ENCODE assay signal across 9 mouse cellular contexts in genomic region chr9:85400600-85401313, GRCm38 (mm10).
DNase-seq lines count a peak whose midpoint lies in the region; ATAC-seq and TF ChIP-seq lines count a peak whose summit lies in the region.
"Had no signal": no experiment of that assay in that cellular context is flagged by ENCODE, and none has a peak within 500 bp of the region (broad histone marks: within the 10 kb centered on the region; RNA-seq: fewer than 3 reads in every experiment).

No protein-coding gene starts in this region.

- no peaks in the 10 kb centered on the region for H3K36me3 ChIP-seq in forebrain, embryonic 14.5 days (ENCODE audit: control insufficient read depth, insufficient read depth, low read length)
- H3K36me3 ChIP-seq in forebrain, embryonic 12.5 days (replicated peaks) = no peaks in the 10 kb centered on the region
- no peaks in the 10 kb centered on the region for H3K36me3 ChIP-seq in lung, postnatal 0 days (ENCODE audit: insufficient read depth, low read length)
- no peaks in the 10 kb centered on the region for H3K36me3 ChIP-seq in stomach, embryonic 14.5 days (ENCODE audit: control insufficient read depth, insufficient read depth, low read length)
- H3K36me3 ChIP-seq: midbrain, embryonic 12.5 days had no signal

- TF ChIP-seq EP300 in lung, postnatal 0 days (IDR thresholded peaks at IDR 0.05) = no peak

- intact Hi-C loops in heart, postnatal 10 days (cut with DNase I) = no loop called here

- 54% methylated on average over 12 of the region's 12 CpGs for WGBS in forebrain, embryonic 14.5 days
- 77% methylated on average over 12 of the region's 12 CpGs for WGBS in forebrain, embryonic 12.5 days
- WGBS in lung, postnatal 0 days = 35% methylated on average over 12 of the region's 12 CpGs
- WGBS in stomach, embryonic 14.5 days = 32% methylated on average over 12 of the region's 12 CpGs

- H3K4me3 ChIP-seq in forebrain, embryonic 14.5 days (ENCODE audit: low read depth, low read length) = no peak overlapping the region
- H3K4me3 ChIP-seq in forebrain, embryonic 12.5 days (replicated peaks) = no peak overlapping the region
- H3K4me3 ChIP-seq in lung, postnatal 0 days (ENCODE audit: low read depth, low read length) = no peak overlapping the region
- H3K4me3 ChIP-seq in stomach, embryonic 14.5 days (ENCODE audit: low read depth, low read length) = no peak overlapping the region
- H3K4me3 ChIP-seq: midbrain, embryonic 12.5 days had no signal

- no peaks in the 10 kb centered on the region for H3K9me3 ChIP-seq in forebrain, embryonic 14.5 days (replicated peaks; ENCODE audit: control insufficient read depth, low read length)
- no peaks in the 10 kb centered on the region for H3K9me3 ChIP-seq in forebrain, embryonic 12.5 days
- H3K9me3 ChIP-seq in lung, postnatal 0 days (ENCODE audit: low read length) = no peaks in the 10 kb centered on the region
- no peaks in the 10 kb centered on the region for H3K9me3 ChIP-seq in stomach, embryonic 14.5 days (ENCODE audit: control insufficient read depth, low read depth, low read length)
- H3K9me3 ChIP-seq: midbrain, embryonic 12.5 days had no signal

- ATAC-seq in forebrain, embryonic 14.5 days = peak; percentile 89
- ATAC-seq in forebrain, embryonic 12.5 days (ENCODE audit: low FRiP score) = no peak; the same call in 1 of the 2 replicates
- peak; percentile 16; the same call in 1 of the 2 replicates for ATAC-seq in lung, postnatal 0 days
- peak; percentile 49; the same call in 1 of the 2 replicates for ATAC-seq in stomach, embryonic 14.5 days (ENCODE audit: insufficient number of reproducible peaks, insufficient read depth, low FRiP score, low read depth)

- no peak overlapping the region for H3K9ac ChIP-seq in forebrain, embryonic 14.5 days (ENCODE audit: low read length)
- no peak overlapping the region for H3K9ac ChIP-seq in forebrain, embryonic 12.5 days
- no peak overlapping the region for H3K9ac ChIP-seq in lung, postnatal 0 days (replicated peaks; ENCODE audit: low read depth)
- H3K9ac ChIP-seq in stomach, embryonic 14.5 days (replicated peaks; ENCODE audit: low read depth, low read length) = no peak overlapping the region
- H3K9ac ChIP-seq: midbrain, embryonic 12.5 days had no signal

- H3K27me3 ChIP-seq in forebrain, embryonic 14.5 days (replicated peaks; ENCODE audit: control insufficient read depth, insufficient read depth, low read length) = no peaks in the 10 kb centered on the region
- H3K27me3 ChIP-seq in forebrain, embryonic 12.5 days = no peaks in the 10 kb centered on the region
- no peaks in the 10 kb centered on the region for H3K27me3 ChIP-seq in lung, postnatal 0 days (replicated peaks; ENCODE audit: insufficient read depth, low read length)
- H3K27me3 ChIP-seq in stomach, embryonic 14.5 days (ENCODE audit: control insufficient read depth, insufficient read depth, low read length) = no peaks in the 10 kb centered on the region
- H3K27me3 ChIP-seq: midbrain, embryonic 12.5 days had no signal

- no peak overlapping the region for H3K4me2 ChIP-seq in forebrain, embryonic 14.5 days (ENCODE audit: low read length)
- no peak overlapping the region for H3K4me2 ChIP-seq in forebrain, embryonic 12.5 days
- H3K4me2 ChIP-seq in lung, postnatal 0 days (replicated peaks; ENCODE audit: low read depth, low read length) = peak overlapping the region; percentile 38; the same call in 1 of the 2 replicates
- H3K4me2 ChIP-seq in stomach, embryonic 14.5 days (replicated peaks; ENCODE audit: low read depth, low read length) = 0 out of 2 replicates have a peak overlapping the region, but pooled peaks have one; percentile 3
- H3K4me2 ChIP-seq: midbrain, embryonic 12.5 days had no signal

- no peak overlapping the region for H3K27ac ChIP-seq in forebrain, embryonic 14.5 days (ENCODE audit: low read depth, low read length)
- no peak overlapping the region for H3K27ac ChIP-seq in forebrain, embryonic 12.5 days
- H3K27ac ChIP-seq in lung, postnatal 0 days (ENCODE audit: low read length) = no peak overlapping the region
- no peak overlapping the region for H3K27ac ChIP-seq in stomach, embryonic 14.5 days (ENCODE audit: low read length)
- H3K27ac ChIP-seq: midbrain, embryonic 12.5 days had no signal

- TF ChIP-seq CTCF in lung, postnatal 0 days (IDR thresholded peaks at IDR 0.05) = no peak

- H3K4me1 ChIP-seq in forebrain, embryonic 14.5 days (ENCODE audit: control insufficient read depth, insufficient read depth, low read length) = peaks cover 4% of the 10 kb centered on the region; the same call in 1 of the 2 replicates
- no peaks in the 10 kb centered on the region for H3K4me1 ChIP-seq in forebrain, embryonic 12.5 days
- peaks cover 7% of the 10 kb centered on the region; the same call in 1 of the 2 replicates for H3K4me1 ChIP-seq in lung, postnatal 0 days (ENCODE audit: insufficient read depth, low read depth, low read length)
- H3K4me1 ChIP-seq in stomach, embryonic 14.5 days (ENCODE audit: control insufficient read depth, insufficient read depth, low read length) = no peaks in the 10 kb centered on the region

- DNase-seq in forebrain, embryonic 14.5 days (ENCODE audit: low spot score) = peak; percentile 82
- DNase-seq in lung, postnatal 0 days (ENCODE audit: low spot score) = peak; percentile 50
- no peak for DNase-seq in lung, postnatal 36 days
- peak; percentile 34 to 46 for DNase-seq in heart, postnatal 10 days
- no peak for DNase-seq in adrenal gland, postnatal 10 days
- DNase-seq in layer of hippocampus, adult 11-12 months (ENCODE audit: low spot score) = no peak

Comparison
In these comparisons a context has a peak if more than half of its experiments do, and no peak if none do; other contexts are left out.
1. DNase-seq: peak in forebrain, embryonic 14.5 days (single experiment), lung, postnatal 0 days (single experiment) and heart, postnatal 10 days (2 of 2); none in lung, postnatal 36 days (single experiment), adrenal gland, postnatal 10 days (single experiment) and layer of hippocampus, adult 11-12 months (single experiment).
2. H3K4me2 ChIP-seq: peak in lung, postnatal 0 days (single experiment) and stomach, embryonic 14.5 days (single experiment); none in forebrain, embryonic 14.5 days (single experiment) and forebrain, embryonic 12.5 days (single experiment).